Mouse (Mus musculus) right cerebral cortex, adult 2 months (tissue): ENCODE data around the gene Stau1.

Experiments used
- DNase-seq, 2 experiments: peaks; one replicate each; pipeline ENCODE4 v3.0.0; 2021 to 2022; ENCODE audit warnings: low spot score in 2 of 2

Gene Stau1

DNA sequence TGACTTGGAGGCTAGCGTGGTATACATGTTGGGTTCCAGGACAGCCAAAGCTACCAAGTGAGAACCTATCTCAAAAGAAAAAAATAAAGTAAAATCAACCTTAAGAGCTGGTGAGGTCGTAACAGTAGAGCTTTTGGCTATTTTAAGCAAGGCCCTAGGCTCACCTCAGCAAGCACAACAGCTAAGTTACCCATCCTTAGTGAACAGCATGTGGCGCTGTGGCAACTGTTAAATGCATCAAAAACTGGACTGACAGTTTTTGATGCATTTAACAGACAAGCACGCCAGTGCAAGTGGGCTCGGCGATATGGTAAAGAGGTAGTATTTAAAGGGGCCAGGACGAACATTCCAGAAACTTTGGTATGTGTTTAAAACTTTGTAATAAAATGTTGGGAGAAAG is 5.2 kb downstream of the Stau1 start:
- DNase-seq: no peak

DNA sequence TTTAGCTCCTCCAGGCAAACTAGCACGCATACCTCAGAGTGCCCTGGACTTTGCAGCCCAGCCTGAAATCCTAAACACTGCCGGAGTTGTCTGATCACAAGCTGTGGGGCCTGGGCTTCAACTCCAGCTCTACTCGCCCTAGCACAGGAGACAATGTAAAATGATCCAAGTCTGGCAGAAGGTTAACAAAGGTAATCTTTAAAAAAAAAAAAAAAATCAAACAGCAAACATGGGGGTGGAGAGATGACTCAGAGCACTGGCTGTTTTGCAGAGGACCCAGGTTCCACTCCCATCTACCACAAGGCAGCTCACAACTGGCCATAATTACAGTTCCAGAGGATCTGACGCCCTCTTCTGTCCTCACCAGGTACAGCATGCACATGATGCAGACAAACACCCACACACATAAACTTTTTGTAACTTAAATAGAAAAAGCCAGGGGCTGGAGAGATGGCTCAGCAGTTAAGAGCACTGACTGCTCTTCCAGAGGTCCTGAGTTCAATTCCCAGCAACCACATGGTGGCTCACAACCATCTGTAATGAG is 12.7 kb downstream of the Stau1 start:
- DNase-seq: no peak

DNA sequence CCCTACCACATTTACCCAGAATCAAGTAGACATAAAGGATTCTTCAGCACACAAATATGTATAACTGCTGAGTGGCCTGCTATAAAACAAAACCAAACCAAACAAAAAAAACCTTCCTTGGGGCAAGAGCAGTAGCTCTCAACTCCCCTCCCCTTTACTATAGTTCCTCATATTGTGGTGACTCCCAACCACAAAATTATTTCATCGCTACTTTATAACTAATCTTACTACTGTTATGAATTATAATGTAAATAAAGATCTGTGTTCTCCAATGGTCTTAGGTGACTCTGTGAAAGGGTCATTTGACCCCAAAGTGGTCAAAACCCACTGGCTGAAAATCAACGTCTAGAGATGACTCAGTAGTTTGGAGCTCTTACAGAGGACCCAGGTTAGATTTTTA is 15.9 kb downstream of the Stau1 start:
- DNase-seq: no peak

DNA sequence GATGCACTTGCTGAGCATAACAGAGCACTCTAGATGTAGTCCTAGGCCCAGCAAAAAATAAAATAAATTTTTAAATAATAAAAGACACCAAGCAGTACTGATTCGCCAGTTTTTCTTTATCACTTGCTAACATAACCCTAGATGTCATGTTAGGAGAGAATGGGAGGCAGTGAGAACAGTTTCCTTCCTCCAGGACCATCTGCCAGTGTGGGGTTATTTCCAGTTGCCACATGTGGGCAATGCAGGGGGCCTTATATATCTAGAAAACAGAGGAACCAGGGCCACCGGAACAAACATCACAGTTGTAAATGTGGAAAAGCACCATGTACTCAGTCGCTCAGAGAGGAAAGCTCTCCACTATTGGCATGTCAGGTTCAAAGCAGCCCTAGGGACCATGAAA is 18.6 kb downstream of the Stau1 start:
- DNase-seq: no peak

DNA sequence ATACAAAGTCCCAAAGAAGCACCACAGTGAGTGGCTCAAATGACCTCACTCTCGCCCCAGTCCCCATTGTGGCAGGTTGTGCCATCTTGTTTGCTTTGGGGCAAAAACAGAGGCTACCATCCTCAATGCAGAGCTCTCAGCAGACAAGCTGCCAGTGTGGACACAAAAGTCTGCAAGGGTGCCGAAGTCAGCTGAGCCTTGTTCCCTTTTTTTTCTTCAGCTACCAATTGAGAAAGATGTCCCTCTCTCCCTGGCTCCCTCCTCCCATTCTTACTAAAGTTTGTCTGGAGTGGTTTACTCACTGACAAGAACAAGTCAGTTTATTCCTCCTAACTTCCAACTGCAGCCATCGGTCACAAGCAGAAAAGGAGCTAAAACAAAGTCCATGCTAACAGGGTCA is 19.7 kb downstream of the Stau1 start:
- no peak for DNase-seq

DNA sequence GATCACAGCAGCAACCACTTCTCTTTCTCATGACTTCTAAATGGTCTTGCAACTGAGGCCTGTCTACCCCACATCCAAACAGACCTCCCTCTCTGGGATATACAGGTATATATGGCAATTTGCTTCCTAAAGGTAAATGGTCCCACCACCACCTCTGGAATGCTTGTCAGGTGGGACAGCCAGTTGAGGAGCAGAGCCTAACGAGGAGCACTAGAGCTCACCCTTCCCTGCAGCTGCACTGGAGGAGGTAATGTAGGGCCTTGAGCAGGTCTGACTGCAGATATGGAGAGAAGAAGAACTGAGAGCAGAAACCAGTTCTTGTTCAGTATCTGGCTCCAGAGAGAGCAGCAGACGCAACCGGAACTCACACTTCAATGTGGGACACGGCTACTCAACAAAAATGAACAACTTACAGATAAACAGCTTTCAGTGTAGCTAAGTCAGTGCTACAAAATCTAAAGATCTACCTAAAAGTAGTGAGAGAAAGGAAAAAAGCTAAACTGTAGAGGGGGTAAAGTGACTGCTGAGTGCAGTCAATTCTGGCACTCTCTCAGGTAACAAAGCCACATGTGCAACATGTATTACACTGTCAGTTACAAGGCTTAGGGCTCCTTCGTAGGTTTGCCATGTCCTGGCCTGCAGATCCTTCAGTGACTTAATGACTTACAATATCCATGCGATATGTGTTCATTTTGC is 21.8 kb downstream of the Stau1 start:
- DNase-seq: no peak

DNA sequence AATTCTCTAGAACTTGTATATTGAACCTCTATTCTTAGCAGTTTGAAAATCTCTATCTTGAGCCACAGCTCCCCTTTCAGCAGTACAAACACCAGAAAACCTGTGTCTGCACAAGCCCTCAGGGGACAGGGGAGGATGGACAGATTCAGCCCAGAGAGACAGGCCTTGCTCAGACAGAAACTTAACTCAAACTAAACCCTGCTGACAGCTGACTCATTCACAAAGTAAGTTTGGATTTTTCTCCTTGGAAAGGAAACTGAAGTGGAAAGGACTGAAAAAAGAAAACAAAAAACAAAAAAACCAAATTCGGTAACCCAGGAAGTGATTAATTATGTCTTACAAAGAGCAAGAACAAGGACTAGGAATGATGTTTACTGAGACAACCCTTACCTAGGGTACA is 22.9 kb downstream of the Stau1 start:
- DNase-seq: no peak

DNA sequence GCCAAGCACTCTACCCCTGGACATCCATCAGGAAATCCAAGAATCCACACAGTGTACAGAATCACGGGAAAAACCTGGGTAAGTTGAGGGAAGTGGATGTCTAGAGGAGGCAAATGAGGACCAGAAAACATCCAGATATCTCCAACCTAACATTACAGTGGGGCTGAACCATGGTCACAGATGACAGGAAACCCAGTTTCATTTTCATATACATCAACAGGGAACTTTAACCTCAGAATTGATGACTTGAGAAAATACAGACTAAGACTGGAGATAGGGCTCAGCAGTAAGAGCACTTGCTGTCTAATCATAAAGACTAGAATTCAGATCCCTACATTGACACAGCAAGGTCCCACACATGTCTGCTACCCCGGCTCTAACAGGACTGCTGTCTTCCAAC is 31.3 kb downstream of the Stau1 start:
- no peak for DNase-seq

DNA sequence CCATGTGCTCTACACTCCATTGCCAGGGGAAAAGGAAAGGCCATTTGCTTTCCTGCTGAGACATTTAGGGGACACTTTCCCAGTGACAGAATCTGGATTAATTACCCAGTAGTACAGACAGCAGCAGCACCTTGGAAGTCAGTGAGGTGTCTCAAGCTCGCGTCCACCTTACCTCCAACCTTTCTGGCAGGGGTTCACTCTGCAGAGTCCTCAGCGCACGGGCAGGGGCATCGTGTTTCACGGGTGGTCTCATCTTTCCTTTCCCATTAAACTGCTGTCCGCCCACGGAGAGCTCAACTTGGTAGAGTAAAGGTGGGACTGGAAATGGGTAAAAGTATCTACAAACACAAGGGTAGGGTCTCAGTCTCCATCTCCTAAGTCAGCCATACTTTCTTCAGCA is 32.8 kb downstream of the Stau1 start:
- DNase-seq: no peak

DNA sequence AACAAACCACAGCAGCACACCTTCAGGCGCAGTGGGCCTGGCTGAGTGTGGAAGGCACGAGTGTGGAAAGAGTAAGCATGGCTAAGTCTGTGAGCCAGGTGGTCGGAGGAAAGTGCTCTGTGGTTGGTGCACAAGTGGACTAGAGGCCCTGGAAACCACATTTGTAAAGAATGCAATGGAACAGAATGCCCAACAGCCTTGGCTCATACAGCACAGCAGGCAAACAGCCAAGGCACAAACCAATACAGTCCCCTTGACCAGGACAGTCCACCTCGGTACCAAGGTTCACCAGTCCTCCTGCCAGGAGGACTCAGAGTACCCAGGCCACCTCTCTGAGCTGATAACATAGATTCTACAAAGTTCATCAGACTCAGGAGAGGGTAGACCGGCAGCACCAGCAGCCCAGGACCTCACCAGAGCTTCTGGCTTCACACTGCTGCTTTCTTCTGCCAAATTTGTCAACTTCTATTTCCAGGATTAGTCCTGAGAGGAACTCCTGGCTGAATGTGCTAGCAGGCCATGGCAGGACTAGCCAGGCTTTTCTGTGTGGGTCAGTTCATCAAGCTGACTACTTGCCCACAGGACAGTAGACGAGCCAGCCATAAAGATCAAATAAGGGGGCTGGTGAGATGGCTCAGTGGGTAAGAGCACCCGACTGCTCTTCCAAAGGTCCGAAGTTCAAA is 35.3 kb downstream of the Stau1 start:
- DNase-seq: no peak

DNA sequence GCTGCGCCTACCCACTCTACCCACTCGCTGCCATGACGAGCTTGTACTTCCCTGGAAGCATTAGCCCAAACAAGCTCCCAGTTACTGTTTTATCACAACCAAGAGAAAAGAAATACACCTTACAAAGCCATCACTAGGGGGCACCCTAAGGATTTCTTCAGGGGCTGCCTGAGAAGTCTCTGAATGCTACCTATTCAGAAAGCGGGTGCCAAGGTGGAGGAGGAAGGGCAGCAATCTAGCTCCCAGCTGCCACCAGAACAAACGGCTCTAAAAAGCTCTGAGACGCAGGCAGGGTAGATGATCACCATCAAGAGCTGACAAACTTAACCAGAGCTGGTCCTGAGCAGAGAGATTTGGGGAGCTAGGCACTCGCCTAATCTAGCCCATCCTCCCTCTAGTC is 39.3 kb downstream of the Stau1 start:
- peak; percentile 77 to 80 for DNase-seq

DNA sequence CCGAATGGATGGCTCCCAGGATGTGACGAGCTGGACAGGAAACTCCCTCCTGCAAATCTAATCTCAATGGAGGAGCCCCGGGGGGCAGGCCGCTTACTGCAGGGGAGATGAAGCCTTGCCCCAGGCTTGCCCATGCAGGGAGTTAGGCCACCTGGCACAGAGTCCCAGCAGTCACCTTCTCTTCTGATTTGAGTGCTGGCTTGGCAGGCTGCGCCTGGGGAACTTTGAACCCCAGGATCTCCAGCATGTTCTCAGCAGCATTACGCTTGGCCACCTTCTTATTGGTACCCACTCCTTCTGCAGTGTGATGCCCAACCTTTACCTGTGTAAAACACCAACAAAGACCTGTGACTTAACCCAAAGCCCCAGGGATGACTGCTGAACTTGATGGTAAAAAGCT is 43.9 kb downstream of the Stau1 start:
- DNase-seq: no peak

DNA sequence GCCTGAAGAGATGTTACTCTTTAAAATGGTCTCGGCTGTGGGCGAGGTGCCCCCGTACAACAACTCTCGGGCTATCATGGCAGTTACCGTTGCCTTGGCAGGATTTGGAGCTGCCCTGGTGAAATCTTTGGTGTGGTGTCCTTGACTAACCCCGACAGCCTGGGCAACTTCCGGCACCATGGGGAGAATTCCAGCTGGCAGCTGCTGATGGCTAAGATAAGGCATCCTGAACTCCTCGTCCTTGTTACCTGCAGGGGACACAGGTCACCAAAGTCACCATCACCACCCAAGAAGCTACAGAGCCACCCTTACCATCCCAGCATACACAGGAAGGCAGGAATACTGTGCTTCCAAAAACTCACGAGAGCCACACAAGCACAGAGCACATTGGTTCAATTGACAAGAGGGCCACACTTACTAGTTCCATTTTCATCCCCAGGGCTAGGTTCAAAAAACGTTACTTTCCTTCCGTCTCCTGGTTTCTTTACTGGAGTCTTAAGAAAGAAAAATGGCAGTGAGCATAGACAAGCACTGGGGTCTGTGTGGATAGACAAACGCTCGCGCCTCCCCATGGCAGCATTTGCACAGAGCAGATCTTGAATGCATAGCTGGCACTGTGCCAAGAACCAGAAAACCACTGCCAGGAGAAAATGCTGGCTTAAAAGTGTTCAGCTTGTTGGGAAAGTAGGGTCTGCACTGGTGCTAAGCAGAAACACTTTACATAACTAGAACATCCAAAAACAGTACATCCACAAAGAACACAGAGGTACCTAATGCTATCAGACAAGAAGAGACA is 45.0 kb downstream of the Stau1 start:
- peak; percentile 55 to 65 for DNase-seq

DNA sequence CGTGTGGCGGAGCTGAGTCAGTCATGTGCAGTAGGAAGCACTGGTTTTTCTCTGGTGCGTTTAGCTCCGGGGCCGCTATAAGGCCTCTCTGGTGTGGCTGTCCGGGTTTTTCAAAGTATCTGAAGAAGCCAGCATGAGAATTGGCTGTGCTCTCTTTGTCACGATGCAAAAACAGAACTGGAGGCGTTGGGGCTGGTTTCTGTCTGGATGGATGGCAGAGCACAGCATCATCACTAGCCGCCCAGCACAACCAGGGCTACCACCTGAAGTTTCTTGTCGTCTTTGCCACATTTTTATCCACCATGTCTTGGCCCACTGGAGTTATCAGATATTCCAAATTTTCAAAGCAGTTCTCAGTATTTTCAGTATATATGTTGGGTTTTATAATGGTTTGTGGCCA is 47.2 kb downstream of the Stau1 start:
- DNase-seq: peak in 1 of 2 experiments; percentile 20

DNA sequence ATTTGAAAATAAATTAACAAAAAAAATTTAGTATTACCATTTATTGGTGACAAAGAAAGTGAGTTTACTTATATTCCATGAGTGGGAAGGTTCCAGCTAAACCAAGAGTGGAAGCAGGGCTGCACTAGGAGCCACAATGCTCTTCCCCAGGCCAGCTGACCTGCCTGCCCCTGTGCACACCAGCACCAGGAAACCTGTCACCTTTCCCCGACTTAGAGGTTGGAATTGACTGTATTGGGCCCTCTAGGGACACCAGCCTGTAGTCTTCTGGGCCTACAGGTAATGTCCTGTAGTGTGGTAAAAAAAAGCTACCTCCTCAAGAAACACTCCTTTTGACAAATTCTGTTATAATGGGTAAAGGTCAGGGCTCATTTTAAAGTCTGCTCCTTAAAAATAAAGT is 47.9 kb downstream of the Stau1 start:
- no peak for DNase-seq

DNA sequence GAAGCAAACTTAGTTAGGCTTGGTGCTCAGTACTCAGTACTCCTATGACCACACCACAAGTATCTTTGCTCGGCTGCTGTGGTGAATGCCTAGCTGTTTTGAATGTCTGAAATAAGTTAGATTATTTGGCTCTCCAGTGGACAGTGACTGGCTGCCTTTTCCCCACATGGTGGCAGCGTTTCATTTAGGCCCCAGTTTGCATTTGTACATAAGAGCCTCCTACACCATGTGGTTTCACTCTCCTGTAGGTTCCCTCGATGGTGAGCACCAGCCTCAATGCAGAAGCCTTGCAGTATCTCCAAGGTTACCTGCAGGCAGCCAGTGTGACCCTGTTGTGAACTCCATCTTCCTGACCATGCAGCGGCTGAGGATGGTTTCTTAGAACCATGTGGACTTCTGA is 50.6 kb downstream of the Stau1 start:
- DNase-seq: no peak

DNA sequence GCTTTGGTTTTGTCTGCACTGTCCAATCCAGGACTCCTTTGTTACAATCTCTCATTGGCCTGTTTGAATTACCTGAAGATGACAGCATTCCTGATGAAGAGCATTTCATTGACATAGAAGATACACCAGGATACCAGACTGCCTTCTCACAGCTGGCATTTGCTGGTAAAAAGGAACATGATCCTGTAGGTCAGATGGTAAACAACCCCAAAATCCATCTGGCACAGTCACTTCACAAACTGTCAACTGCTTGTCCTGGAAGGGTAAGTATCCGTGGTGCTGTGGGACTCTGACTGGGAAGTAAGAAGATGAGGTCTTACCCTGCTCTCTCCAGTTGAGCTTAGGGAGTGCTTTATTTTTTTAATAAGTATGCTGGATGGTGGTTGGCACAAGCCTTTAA is 51.8 kb downstream of the Stau1 start:
- no peak for DNase-seq

DNA sequence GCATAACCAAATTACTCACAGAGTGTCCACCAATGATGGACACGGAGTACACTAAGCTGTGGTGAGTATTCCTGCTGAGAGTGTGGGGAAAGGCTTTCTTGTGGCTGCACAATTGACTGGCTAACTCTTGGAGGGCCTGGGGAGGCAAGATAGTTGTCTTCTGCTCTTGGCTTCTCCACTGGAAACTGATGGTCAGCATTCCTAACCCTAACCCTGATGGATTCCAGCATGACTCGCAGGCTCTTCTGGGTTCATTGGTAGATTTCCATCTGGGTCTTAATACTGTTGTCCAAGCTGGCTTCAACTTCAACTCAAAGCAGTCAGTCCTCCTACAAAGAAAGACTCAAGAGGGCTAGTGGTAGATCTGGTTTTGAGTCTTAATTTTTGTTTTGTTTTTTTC is 53.0 kb downstream of the Stau1 start:
- DNase-seq: no peak

DNA sequence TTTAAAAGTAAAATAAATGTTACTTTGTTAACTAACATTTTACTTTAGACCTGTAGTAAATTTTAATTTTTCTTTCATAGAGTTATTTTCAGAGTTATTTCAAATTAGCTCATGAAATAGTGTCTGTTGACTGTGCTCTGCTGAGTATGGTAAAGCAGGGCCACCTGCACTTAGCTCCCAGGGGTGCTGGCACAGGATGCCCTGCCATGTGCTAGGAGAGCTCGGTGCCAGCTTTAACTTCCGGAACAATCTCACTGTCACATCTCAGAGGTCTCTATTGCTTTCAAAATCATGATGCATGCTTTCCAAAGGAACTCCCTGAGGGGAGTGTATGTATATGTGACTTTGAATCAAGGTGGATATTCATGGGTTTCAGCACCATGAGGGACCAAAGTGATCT is 59.9 kb downstream of the Stau1 start:
- DNase-seq: no peak

DNA sequence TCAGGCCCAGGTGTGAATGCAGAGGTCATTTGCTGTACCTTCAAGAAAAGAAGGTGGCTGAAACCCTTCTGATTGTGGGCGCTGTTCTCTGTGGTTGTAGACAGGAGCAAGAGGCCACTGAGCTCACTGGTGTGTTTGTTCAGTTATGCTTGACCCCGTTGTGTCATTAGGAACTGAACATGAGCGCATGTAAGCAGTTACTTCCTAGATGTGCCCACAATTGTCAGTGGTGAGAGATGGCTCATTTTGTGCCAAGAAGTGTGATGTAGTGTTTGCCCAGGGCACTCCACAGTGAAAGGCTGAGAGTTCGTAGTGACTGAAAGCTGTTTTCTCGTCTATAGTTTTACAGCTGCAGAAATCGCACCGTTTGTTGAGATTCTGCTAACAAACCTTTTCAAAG is 60.5 kb downstream of the Stau1 start:
- DNase-seq: no peak

DNA sequence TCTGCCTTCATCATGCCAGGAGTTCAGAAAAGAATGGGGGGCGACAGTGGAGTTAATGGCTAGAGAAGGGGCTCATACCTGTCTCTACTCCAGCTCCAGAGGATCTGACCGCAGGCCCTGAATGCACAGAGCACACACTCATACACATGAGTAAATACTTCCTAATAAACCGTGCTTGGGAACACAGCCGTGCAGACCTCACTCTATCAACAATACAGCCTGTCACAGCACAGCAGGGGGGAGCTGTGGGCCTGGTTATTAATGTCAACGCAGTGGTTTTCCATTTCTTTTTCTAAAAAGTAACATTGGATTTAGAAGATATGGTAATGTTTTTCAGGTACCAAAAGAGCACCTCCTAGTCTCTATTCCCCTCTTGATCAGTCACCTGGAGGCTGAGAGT is 61.7 kb downstream of the Stau1 start:
- DNase-seq: no peak

DNA sequence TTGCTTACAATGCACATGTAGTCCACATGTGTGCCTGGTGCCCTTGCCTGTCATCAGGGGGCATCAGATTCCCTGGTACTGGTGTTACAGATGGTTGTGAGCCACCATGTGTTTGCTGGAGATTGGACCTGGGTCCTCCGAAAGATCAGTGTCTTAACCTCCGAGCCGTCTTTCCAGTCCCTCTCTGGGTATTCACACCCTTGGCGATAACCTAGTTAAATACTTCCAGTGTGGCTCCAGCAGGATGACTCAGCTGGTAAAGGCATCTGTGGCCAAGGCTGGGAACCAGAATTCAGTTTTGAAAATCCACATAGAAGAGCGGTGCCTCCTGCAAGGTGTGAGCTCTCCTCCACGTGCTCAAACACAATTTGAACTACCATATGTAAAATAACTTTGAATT is 62.2 kb downstream of the Stau1 start:
- DNase-seq: no peak

DNA sequence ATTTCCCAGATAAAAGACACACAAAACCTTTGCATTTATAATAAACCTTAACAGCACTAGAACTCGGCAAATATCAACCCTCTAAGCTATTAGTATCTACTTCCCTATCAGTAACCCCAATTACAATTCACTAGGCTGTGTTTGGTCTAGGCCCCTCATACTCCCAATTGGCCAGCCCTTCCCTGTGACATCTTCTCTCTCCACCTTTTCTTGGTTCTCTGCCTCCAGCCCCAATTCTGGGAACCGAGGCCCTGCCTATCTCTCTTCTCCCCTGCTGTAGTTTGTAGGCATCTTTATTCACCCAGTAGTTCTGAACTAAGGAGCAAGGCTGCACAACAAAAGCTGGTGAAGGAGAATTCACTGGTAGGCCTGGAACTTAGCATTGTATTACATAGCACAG is 72.1 kb downstream of the Stau1 start:
- no peak for DNase-seq
